20 mouse cellular contexts compared by ENCODE assay signal in the genomic region with DNA sequence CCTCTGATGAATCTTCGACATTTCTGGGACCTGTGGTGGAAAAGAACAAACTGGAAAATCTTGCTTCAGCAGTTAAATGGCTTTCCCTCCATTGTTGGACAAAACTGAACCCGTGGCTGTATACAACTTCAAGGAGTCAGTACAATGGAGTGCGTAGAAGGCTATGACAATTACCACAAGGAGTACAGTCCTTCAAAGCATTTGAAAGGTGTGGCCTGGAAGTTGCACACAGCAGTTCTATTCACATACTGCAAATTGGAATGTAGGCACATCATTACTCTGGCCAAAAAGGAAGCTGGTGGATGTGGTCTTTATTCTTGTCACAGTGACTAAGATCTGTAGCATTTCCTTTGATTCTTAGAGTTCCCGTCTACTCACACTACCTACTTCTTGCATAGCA.
DNase-seq lines count a peak whose midpoint lies in the region; ATAC-seq and TF ChIP-seq lines count a peak whose summit lies in the region.
"Had no signal": no experiment of that assay in that cellular context is flagged by ENCODE, and none has a peak within 500 bp of the region (broad histone marks: within the 10 kb centered on the region; RNA-seq: fewer than 3 reads in every experiment).

No protein-coding gene starts in this region.

- H3K9ac ChIP-seq in heart, embryonic 11.5 days (ENCODE audit: low read depth, low read length), result no peak overlapping the region
- no peak overlapping the region for H3K9ac ChIP-seq in heart, postnatal 0 days (replicated peaks; ENCODE audit: low read depth, low read length)
- no peak overlapping the region for H3K9ac ChIP-seq in midbrain, embryonic 15.5 days
- H3K9ac ChIP-seq: embryonic facial prominence, embryonic 15.5 days; hindbrain, embryonic 12.5 days; lung, embryonic 15.5 days; neural tube, embryonic 15.5 days had no signal

- peak; percentile 1 to 30 for DNase-seq in heart, adult 18-20 months
- DNase-seq in kidney, postnatal 14 days, result peak; percentile 20
- DNase-seq in kidney, postnatal 10 days, result no peak
- peak; percentile 16 for DNase-seq in R1 (ENCODE audit: low read depth, low spot score)
- peak; percentile 13 for DNase-seq in heart, postnatal 0 days (ENCODE audit: low spot score)
- no peak for DNase-seq in cerebellum, adult 18-20 months
- DNase-seq: adrenal gland, postnatal 25 days; B cell, adult 2 months; cerebellum, adult 9-10 months; gastrocnemius, postnatal 25 days; kidney, postnatal 4 days; right cerebral cortex, postnatal 25 days; thymus, postnatal 14 days had no signal

- no peaks in the 10 kb centered on the region for H3K36me3 ChIP-seq in heart, embryonic 11.5 days (ENCODE audit: control insufficient read depth, insufficient read depth, low read length)
- no peaks in the 10 kb centered on the region for H3K36me3 ChIP-seq in heart, postnatal 0 days (replicated peaks; ENCODE audit: control insufficient read depth, insufficient read depth, low read length)
- H3K36me3 ChIP-seq in midbrain, embryonic 15.5 days (replicated peaks), result no peaks in the 10 kb centered on the region
- H3K36me3 ChIP-seq: embryonic facial prominence, embryonic 15.5 days; hindbrain, embryonic 12.5 days; lung, embryonic 15.5 days; neural tube, embryonic 15.5 days had no signal

- no peak overlapping the region for H3K4me3 ChIP-seq in heart, embryonic 11.5 days (ENCODE audit: low read depth, low read length)
- H3K4me3 ChIP-seq in heart, postnatal 0 days (ENCODE audit: low read depth, low read length), result no peak overlapping the region
- no peak overlapping the region for H3K4me3 ChIP-seq in midbrain, embryonic 15.5 days
- H3K4me3 ChIP-seq: embryonic facial prominence, embryonic 15.5 days; hindbrain, embryonic 12.5 days; lung, embryonic 15.5 days; neural tube, embryonic 15.5 days had no signal

- H3K4me1 ChIP-seq in heart, embryonic 11.5 days (ENCODE audit: control insufficient read depth, insufficient read depth, low read length), result no peaks in the 10 kb centered on the region
- H3K4me1 ChIP-seq in heart, postnatal 0 days (ENCODE audit: control insufficient read depth, insufficient read depth), result no peaks in the 10 kb centered on the region
- H3K4me1 ChIP-seq in midbrain, embryonic 15.5 days, result no peaks in the 10 kb centered on the region
- H3K4me1 ChIP-seq: embryonic facial prominence, embryonic 15.5 days; hindbrain, embryonic 12.5 days; lung, embryonic 15.5 days; neural tube, embryonic 15.5 days had no signal

- H3K27ac ChIP-seq in heart, embryonic 11.5 days (ENCODE audit: low read depth, low read length), result no peak overlapping the region
- peak overlapping the region; percentile 57; the same call in 1 of the 2 replicates for H3K27ac ChIP-seq in heart, postnatal 0 days (ENCODE audit: low read depth)
- no peak overlapping the region for H3K27ac ChIP-seq in midbrain, embryonic 15.5 days
- H3K27ac ChIP-seq: embryonic facial prominence, embryonic 15.5 days; hindbrain, embryonic 12.5 days; lung, embryonic 15.5 days; neural tube, embryonic 15.5 days had no signal

- ATAC-seq in heart, embryonic 11.5 days (replicated peaks; ENCODE audit: insufficient number of reproducible peaks, low FRiP score, low TSS enrichment), result no peak
- peak; percentile 71 for ATAC-seq in heart, postnatal 0 days (ENCODE audit: insufficient read depth, low read depth)
- no peak for ATAC-seq in midbrain, embryonic 15.5 days (replicated peaks)
- ATAC-seq: inflammation-experienced regulatory T-cells, adult 6 months had no signal

- no peak overlapping the region for H3K4me2 ChIP-seq in heart, embryonic 11.5 days
- no peak overlapping the region for H3K4me2 ChIP-seq in heart, postnatal 0 days (ENCODE audit: low read depth, low read length)
- H3K4me2 ChIP-seq in midbrain, embryonic 15.5 days, result no peak overlapping the region
- H3K4me2 ChIP-seq: embryonic facial prominence, embryonic 15.5 days; hindbrain, embryonic 12.5 days; lung, embryonic 15.5 days; neural tube, embryonic 15.5 days had no signal

- TF ChIP-seq CTCF in heart, postnatal 0 days (IDR thresholded peaks at IDR 0.05; ENCODE audit: low read depth), result no peak

- TF ChIP-seq EP300 in heart, postnatal 0 days (IDR thresholded peaks at IDR 0.05; ENCODE audit: low read depth), result no peak

- no peaks in the 10 kb centered on the region for H3K9me3 ChIP-seq in heart, embryonic 11.5 days (replicated peaks; ENCODE audit: control insufficient read depth, low read length)
- H3K9me3 ChIP-seq in heart, postnatal 0 days (replicated peaks; ENCODE audit: control insufficient read depth, low read length), result no peaks in the 10 kb centered on the region
- no peaks in the 10 kb centered on the region for H3K9me3 ChIP-seq in midbrain, embryonic 15.5 days
- H3K9me3 ChIP-seq: embryonic facial prominence, embryonic 15.5 days; hindbrain, embryonic 12.5 days; lung, embryonic 15.5 days; neural tube, embryonic 15.5 days had no signal

- WGBS in heart, embryonic 11.5 days (ENCODE audit: insufficient replicate concordance), result 74% methylated on average over 4 of the region's 4 CpGs
- WGBS in heart, postnatal 0 days, result 58% methylated on average over 4 of the region's 4 CpGs
- WGBS in midbrain, embryonic 15.5 days, result 67% methylated on average over 4 of the region's 4 CpGs

- no peaks in the 10 kb centered on the region for H3K27me3 ChIP-seq in heart, embryonic 11.5 days (ENCODE audit: control insufficient read depth, insufficient read depth, low read length)
- no peaks in the 10 kb centered on the region for H3K27me3 ChIP-seq in heart, postnatal 0 days (ENCODE audit: control insufficient read depth, insufficient read depth, low read length)
- no peaks in the 10 kb centered on the region for H3K27me3 ChIP-seq in midbrain, embryonic 15.5 days (replicated peaks)
- H3K27me3 ChIP-seq: embryonic facial prominence, embryonic 15.5 days; hindbrain, embryonic 12.5 days; lung, embryonic 15.5 days; neural tube, embryonic 15.5 days had no signal

Comparison
In these comparisons a context has a peak if more than half of its experiments do, and no peak if none do; other contexts are left out.
1. DNase-seq: peak in heart, adult 18-20 months (2 of 2), kidney, postnatal 14 days (single experiment), R1 (single experiment) and heart, postnatal 0 days (single experiment); none in kidney, postnatal 10 days (single experiment) and cerebellum, adult 18-20 months (0 of 2).